Mouse (Mus musculus): ENCODE measurements around the gene Uvssa. TPM values are rescaled to one million over a fixed set of nuclear protein-coding genes. Genes with fewer than 3 reads are reported as not detected.

Uvssa gene
- total and polyA plus RNA-seq, 3 experiments = 1.9 to 21.5 (median 7.5) TPM

- H3K4me1 ChIP-seq (ENCODE audit: insufficient read depth, low read depth, low read length) = peaks cover 56% of the 10 kb centered on the region
- ATAC-seq (ENCODE audit: extremely low read depth, insufficient number of reproducible peaks, low FRiP score, poor library complexity, severe bottlenecking) = no peak
Observed at GRCm38 (mm10) chr5:33349706-33350105, 28.6 kb upstream of the Uvssa start.

GRCm38 (mm10) chr5:33351556-33352272 lies 26.6 kb upstream of the Uvssa start:
- no peak for TF ChIP-seq POLR2AphosphoS5 (IDR thresholded peaks at IDR 0.05; ENCODE audit: insufficient replicate concordance, low read depth, low read length)
- TF ChIP-seq GATA2 (IDR thresholded peaks at IDR 0.05; ENCODE audit: borderline replicate concordance, low read depth, low read length) = no peak
- TF ChIP-seq GATA1 (IDR thresholded peaks at IDR 0.05; ENCODE audit: borderline replicate concordance, low read length) = no peak
- TF ChIP-seq CTCF (IDR thresholded peaks at IDR 0.05; ENCODE audit: low read depth, low read length) = no peak
- TF ChIP-seq TAL1 (conservative IDR thresholded peaks at IDR 0.05; ENCODE audit: low read depth, low read length) = no peak
- no peaks in the 10 kb centered on the region for H3K9me3 ChIP-seq (replicated peaks)
- H3K36me3 ChIP-seq (replicated peaks) = peaks cover 32% of the 10 kb centered on the region
- no peaks in the 10 kb centered on the region for H3K27me3 ChIP-seq (ENCODE audit: insufficient read depth, low read length)
- peak overlapping the region; percentile 52 for H3K4me3 ChIP-seq (ENCODE audit: low read depth, low read length)
- peaks cover 50% of the 10 kb centered on the region for H3K4me1 ChIP-seq (ENCODE audit: insufficient read depth, low read depth, low read length)
- DNase-seq (ENCODE audit: low spot score) = peak; percentile 32
- peak; percentile 84 for ATAC-seq (ENCODE audit: extremely low read depth, insufficient number of reproducible peaks, low FRiP score, poor library complexity, severe bottlenecking)

More at GRCm38 (mm10) chr5:33349706-33350105, 28.6 kb upstream of the Uvssa start:
- H3K4me3 ChIP-seq (ENCODE audit: low read depth, low read length) = no peak overlapping the region
- DNase-seq (ENCODE audit: low spot score) = no peak
- TF ChIP-seq TAL1 (conservative IDR thresholded peaks at IDR 0.05; ENCODE audit: low read depth, low read length) (no peak), GATA2 (IDR thresholded peaks at IDR 0.05; ENCODE audit: borderline replicate concordance, low read depth, low read length) (no peak), GATA1 (IDR thresholded peaks at IDR 0.05; ENCODE audit: borderline replicate concordance, low read length) (no peak), CTCF (IDR thresholded peaks at IDR 0.05; ENCODE audit: low read depth, low read length) (no peak), POLR2AphosphoS5 (IDR thresholded peaks at IDR 0.05; ENCODE audit: insufficient replicate concordance, low read depth, low read length) (no peak)
- peaks cover 41% of the 10 kb centered on the region for H3K36me3 ChIP-seq (replicated peaks)
- no peaks in the 10 kb centered on the region for H3K9me3 ChIP-seq (replicated peaks)
- H3K27me3 ChIP-seq (ENCODE audit: insufficient read depth, low read length) = no peaks in the 10 kb centered on the region

GRCm38 (mm10) chr5:33352273-33352645 lies 26.1 kb upstream of the Uvssa start:
- peak overlapping the region; percentile 52 for H3K4me3 ChIP-seq (ENCODE audit: low read depth, low read length)
- H3K36me3 ChIP-seq (replicated peaks) = peaks cover 36% of the 10 kb centered on the region
- peaks cover 55% of the 10 kb centered on the region for H3K4me1 ChIP-seq (ENCODE audit: insufficient read depth, low read depth, low read length)
- ATAC-seq (ENCODE audit: extremely low read depth, insufficient number of reproducible peaks, low FRiP score, poor library complexity, severe bottlenecking) (no peak), DNase-seq (ENCODE audit: low spot score) (no peak)
- H3K9me3 ChIP-seq (replicated peaks) = no peaks in the 10 kb centered on the region
- TF ChIP-seq POLR2AphosphoS5 (IDR thresholded peaks at IDR 0.05; ENCODE audit: insufficient replicate concordance, low read depth, low read length) = no peak
- TF ChIP-seq CTCF (IDR thresholded peaks at IDR 0.05; ENCODE audit: low read depth, low read length) = no peak
- TF ChIP-seq GATA1 (IDR thresholded peaks at IDR 0.05; ENCODE audit: borderline replicate concordance, low read length) = no peak
- TF ChIP-seq GATA2 (IDR thresholded peaks at IDR 0.05; ENCODE audit: borderline replicate concordance, low read depth, low read length) = no peak
- TF ChIP-seq TAL1 (conservative IDR thresholded peaks at IDR 0.05; ENCODE audit: low read depth, low read length) = no peak
- H3K27me3 ChIP-seq (ENCODE audit: insufficient read depth, low read length) = no peaks in the 10 kb centered on the region

- ATAC-seq (ENCODE audit: extremely low read depth, insufficient number of reproducible peaks, low FRiP score, poor library complexity, severe bottlenecking) (no peak), DNase-seq (ENCODE audit: low spot score) (no peak)
- no peaks in the 10 kb centered on the region for H3K27me3 ChIP-seq (ENCODE audit: insufficient read depth, low read length)
- no peak overlapping the region for H3K4me3 ChIP-seq (ENCODE audit: low read depth, low read length)
- H3K36me3 ChIP-seq (replicated peaks) = peaks cover 37% of the 10 kb centered on the region
- no peak for TF ChIP-seq TAL1 (conservative IDR thresholded peaks at IDR 0.05; ENCODE audit: low read depth, low read length)
- TF ChIP-seq POLR2AphosphoS5 (IDR thresholded peaks at IDR 0.05; ENCODE audit: insufficient replicate concordance, low read depth, low read length) = no peak
- no peak for TF ChIP-seq CTCF (IDR thresholded peaks at IDR 0.05; ENCODE audit: low read depth, low read length)
- no peak for TF ChIP-seq GATA1 (IDR thresholded peaks at IDR 0.05; ENCODE audit: borderline replicate concordance, low read length)
- TF ChIP-seq GATA2 (IDR thresholded peaks at IDR 0.05; ENCODE audit: borderline replicate concordance, low read depth, low read length) = no peak
- H3K4me1 ChIP-seq (ENCODE audit: insufficient read depth, low read depth, low read length) = peaks cover 53% of the 10 kb centered on the region
- H3K9me3 ChIP-seq (replicated peaks) = no peaks in the 10 kb centered on the region
Observed at GRCm38 (mm10) chr5:33353011-33353410, 25.3 kb upstream of the Uvssa start.

GRCm38 (mm10) chr5:33357494-33357893 lies 20.9 kb upstream of the Uvssa start:
- no peak for DNase-seq (ENCODE audit: low spot score)
- TF ChIP-seq GATA1 (IDR thresholded peaks at IDR 0.05; ENCODE audit: borderline replicate concordance, low read length) = no peak
- TF ChIP-seq GATA2 (IDR thresholded peaks at IDR 0.05; ENCODE audit: borderline replicate concordance, low read depth, low read length) = no peak
- TF ChIP-seq TAL1 (conservative IDR thresholded peaks at IDR 0.05; ENCODE audit: low read depth, low read length) = no peak
- TF ChIP-seq CTCF (IDR thresholded peaks at IDR 0.05; ENCODE audit: low read depth, low read length) = no peak
- TF ChIP-seq POLR2AphosphoS5 (IDR thresholded peaks at IDR 0.05; ENCODE audit: insufficient replicate concordance, low read depth, low read length) = no peak
- Histone ChIP-seq H3K27me3 (ENCODE audit: insufficient read depth, low read length) (no peaks in the 10 kb centered on the region), H3K4me1 (ENCODE audit: insufficient read depth, low read depth, low read length) (peaks cover 33% of the 10 kb centered on the region), H3K4me3 (ENCODE audit: low read depth, low read length) (no peak overlapping the region), H3K9me3 (replicated peaks) (no peaks in the 10 kb centered on the region), H3K36me3 (replicated peaks) (peaks cover 72% of the 10 kb centered on the region)
- no peak for ATAC-seq (ENCODE audit: extremely low read depth, insufficient number of reproducible peaks, low FRiP score, poor library complexity, severe bottlenecking)

- ATAC-seq (ENCODE audit: extremely low read depth, insufficient number of reproducible peaks, low FRiP score, poor library complexity, severe bottlenecking) (no peak), DNase-seq (ENCODE audit: low spot score) (no peak)
- Histone ChIP-seq H3K27me3 (ENCODE audit: insufficient read depth, low read length) (no peaks in the 10 kb centered on the region), H3K4me1 (ENCODE audit: insufficient read depth, low read depth, low read length) (peaks cover 28% of the 10 kb centered on the region), H3K9me3 (replicated peaks) (no peaks in the 10 kb centered on the region), H3K36me3 (replicated peaks) (peaks cover 81% of the 10 kb centered on the region), H3K4me3 (ENCODE audit: low read depth, low read length) (no peak overlapping the region)
- TF ChIP-seq GATA2 (IDR thresholded peaks at IDR 0.05; ENCODE audit: borderline replicate concordance, low read depth, low read length) (no peak), TAL1 (conservative IDR thresholded peaks at IDR 0.05; ENCODE audit: low read depth, low read length) (no peak), CTCF (IDR thresholded peaks at IDR 0.05; ENCODE audit: low read depth, low read length) (no peak), GATA1 (IDR thresholded peaks at IDR 0.05; ENCODE audit: borderline replicate concordance, low read length) (no peak), POLR2AphosphoS5 (IDR thresholded peaks at IDR 0.05; ENCODE audit: insufficient replicate concordance, low read depth, low read length) (no peak)
Observed at GRCm38 (mm10) chr5:33358467-33358866, 19.9 kb upstream of the Uvssa start.
